Mouse (Mus musculus) MEL (cell line): ENCODE measurements at regions not wholly inside any gene's neighbourhood (a gene's known extent, or its start where the extent isn't known, plus 50 kb on each side); places are given as distances from the start of the nearest gene placed in this dataset.

ENCODE experiments used
- DNase-seq: peaks from one replicate; pipeline ENCODE4 v3.0.0; 2011; ENCODE audit warnings: low read depth, low spot score
- H3K27ac ChIP-seq: 2 replicates; pipeline ENCODE4 v1.5.1; 2012; ENCODE audit warnings: low read depth, mild to moderate bottlenecking, control low read depth, low read length, moderate library complexity; ENCODE audit not compliant: control insufficient read depth
- H3K27me3 ChIP-seq, 2 experiments: fragments of 150-350 bp in 1 of 2; sonication (generic) in 1 of 2; 2 replicates each; pipeline ENCODE4 v1.6.1; 2012; ENCODE audit warnings: low read length in 2 of 2, mild to moderate bottlenecking in 2 of 2, improper control_type of control experiment in 1 of 2, moderate library complexity in 1 of 2; ENCODE audit not compliant: insufficient read depth in 2 of 2, control insufficient read depth in 1 of 2
- H3K36me3 ChIP-seq, 2 experiments: 2 replicates each; pipeline ENCODE4 v1.6.1; 2012 to 2014; ENCODE audit warnings: low read length in 2 of 2, improper control_type of control experiment in 1 of 2, inconsistent platforms in 1 of 2, mild to moderate bottlenecking in 1 of 2; ENCODE audit not compliant: insufficient read depth in 2 of 2, control insufficient read depth in 1 of 2
- H3K4me1 ChIP-seq, 2 experiments: fragments of 150-350 bp in 1 of 2; sonication (generic) in 1 of 2; 2 replicates each; pipeline ENCODE4 v1.6.1; 2012; ENCODE audit warnings: low read length in 2 of 2, improper control_type of control experiment in 1 of 2, mild to moderate bottlenecking in 1 of 2; ENCODE audit not compliant: insufficient read depth in 2 of 2, control insufficient read depth in 1 of 2
- H3K4me3 ChIP-seq, 2 experiments: fragments of 150-350 bp in 1 of 2; sonication (generic) in 1 of 2; 2 replicates each; pipeline ENCODE4 v1.5.1; 2012; ENCODE audit warnings: low read depth in 2 of 2, low read length in 2 of 2, mild to moderate bottlenecking in 2 of 2, moderate library complexity in 2 of 2, control low read depth in 1 of 2, improper control_type of control experiment in 1 of 2; ENCODE audit not compliant: control insufficient read depth in 1 of 2, insufficient read depth in 1 of 2
- H3K79me2 ChIP-seq: 2 replicates; pipeline ENCODE4 v1.6.1; 2012; ENCODE audit warnings: mild to moderate bottlenecking, low read length, moderate library complexity; ENCODE audit not compliant: control insufficient read depth, poor library complexity, insufficient read depth
- H3K9ac ChIP-seq: 2 replicates; pipeline ENCODE4 v1.6.1; 2012; ENCODE audit warnings: low read depth, mild to moderate bottlenecking, control low read depth, low read length, moderate library complexity; ENCODE audit not compliant: control insufficient read depth, poor library complexity, severe bottlenecking
- H3K9me3 ChIP-seq: fragments of 150-350 bp; sonication (generic); replicated peaks from 2 replicates; pipeline ENCODE4 v1.6.1; 2012; ENCODE audit warnings: mild to moderate bottlenecking, low read length, improper control_type of control experiment, moderate library complexity; ENCODE audit not compliant: insufficient read depth
- BHLHE40 ChIP-seq: IDR thresholded peaks from 2 replicates; pipeline ENCODE4 v1.6.1; 2012; ENCODE audit warnings: low read depth, mild to moderate bottlenecking, inconsistent platforms, low read length, improper control_type of control experiment, borderline replicate concordance
- CHD1 ChIP-seq: IDR thresholded peaks from 2 replicates; pipeline ENCODE4 v1.6.1; 2012; ENCODE audit warnings: low read depth, mild to moderate bottlenecking, inconsistent platforms, low read length, improper control_type of control experiment
- CHD2 ChIP-seq: IDR thresholded peaks from 2 replicates; pipeline ENCODE4 v1.6.1; 2011; ENCODE audit warnings: low read length, improper control_type of control experiment
- ELF1 ChIP-seq: IDR thresholded peaks from 2 replicates; pipeline ENCODE4 v1.6.1; 2014; ENCODE audit warnings: low read depth, mild to moderate bottlenecking, inconsistent platforms, low read length, improper control_type of control experiment, moderate library complexity
- GABPA ChIP-seq: IDR thresholded peaks from 2 replicates; pipeline ENCODE4 v1.6.1; 2012; ENCODE audit warnings: low read depth, mild to moderate bottlenecking, inconsistent platforms, low read length, improper control_type of control experiment, moderate library complexity
- GATA1 ChIP-seq: IDR thresholded peaks from 2 replicates; pipeline ENCODE4 v1.6.1; 2011; ENCODE audit warnings: low read depth, low read length, improper control_type of control experiment
- MAFK ChIP-seq: IDR thresholded peaks from 2 replicates; pipeline ENCODE4 v1.6.1; 2011; ENCODE audit warnings: low read depth, mild to moderate bottlenecking, low read length, improper control_type of control experiment, borderline replicate concordance
- MAX ChIP-seq: IDR thresholded peaks from 2 replicates; pipeline ENCODE4 v1.6.1; 2011; ENCODE audit warnings: low read length, improper control_type of control experiment
- MAZ ChIP-seq: IDR thresholded peaks from 2 replicates; pipeline ENCODE4 v1.6.1; 2012; ENCODE audit warnings: low read depth, mild to moderate bottlenecking, inconsistent platforms, low read length, improper control_type of control experiment
- MYC ChIP-seq: IDR thresholded peaks from 2 replicates; pipeline ENCODE4 v1.6.1; 2011; ENCODE audit warnings: low read depth, mild to moderate bottlenecking, low read length, improper control_type of control experiment, moderate library complexity
- NELFE ChIP-seq: IDR thresholded peaks from 2 replicates; pipeline ENCODE4 v1.6.1; 2011; ENCODE audit warnings: low read depth, low read length, improper control_type of control experiment
- POLR2A ChIP-seq, 2 experiments: IDR thresholded peaks; 2 replicates each; pipeline ENCODE4 v1.6.1; 2011 to 2012; ENCODE audit warnings: low read length in 2 of 2, mild to moderate bottlenecking in 2 of 2, control low read depth in 1 of 2, improper control_type of control experiment in 1 of 2, low read depth in 1 of 2, moderate library complexity in 1 of 2; ENCODE audit not compliant: control insufficient read depth in 1 of 2, insufficient read depth in 1 of 2, poor library complexity in 1 of 2
- POLR2AphosphoS5 ChIP-seq: IDR thresholded peaks from 2 replicates; pipeline ENCODE4 v1.6.1; 2012; ENCODE audit warnings: low read depth, borderline replicate concordance, mild to moderate bottlenecking, inconsistent platforms, low read length, moderate library complexity, mixed read lengths
- RCOR1 ChIP-seq: IDR thresholded peaks from 2 replicates; pipeline ENCODE4 v1.6.1; 2012; ENCODE audit warnings: low read depth, mild to moderate bottlenecking, inconsistent platforms, low read length, improper control_type of control experiment
- SIN3A ChIP-seq: IDR thresholded peaks from 2 replicates; pipeline ENCODE4 v1.6.1; 2012; ENCODE audit warnings: low read length, improper control_type of control experiment, inconsistent platforms
- TAL1 ChIP-seq: IDR thresholded peaks from 2 replicates; pipeline ENCODE4 v1.6.1; 2012; ENCODE audit warnings: mild to moderate bottlenecking, inconsistent platforms, low read length, moderate library complexity, mixed read lengths
- TBP ChIP-seq: IDR thresholded peaks from 2 replicates; pipeline ENCODE4 v1.8.0; 2011; ENCODE audit warnings: low read depth, low read length, improper control_type of control experiment
- USF1 ChIP-seq: IDR thresholded peaks from 2 replicates; pipeline ENCODE4 v1.6.1; 2014; ENCODE audit warnings: low read depth, mild to moderate bottlenecking, inconsistent platforms, low read length, improper control_type of control experiment, moderate library complexity
- USF2 ChIP-seq, 2 experiments: IDR thresholded peaks; 2 replicates each; pipeline ENCODE4 v1.6.1; 2011 to 2012; ENCODE audit warnings: improper control_type of control experiment in 2 of 2, low read length in 2 of 2, borderline replicate concordance in 1 of 2, inconsistent platforms in 1 of 2, low read depth in 1 of 2, mild to moderate bottlenecking in 1 of 2; ENCODE audit not compliant: insufficient read depth in 1 of 2
- ZC3H11A ChIP-seq: IDR thresholded peaks from 2 replicates; pipeline ENCODE4 v1.6.1; 2012; ENCODE audit warnings: low read depth, mild to moderate bottlenecking, inconsistent platforms, low read length, improper control_type of control experiment
- ZKSCAN1 ChIP-seq: IDR thresholded peaks from 2 replicates; pipeline ENCODE4 v1.6.1; 2012; ENCODE audit warnings: low read depth, mild to moderate bottlenecking, inconsistent platforms, low read length, improper control_type of control experiment, moderate library complexity
- ZNF384 ChIP-seq: IDR thresholded peaks from 2 replicates; pipeline ENCODE4 v1.6.1; 2012; ENCODE audit warnings: low read depth, mild to moderate bottlenecking, inconsistent platforms, low read length, improper control_type of control experiment

- DNase-seq: no peak
- no peaks in the 10 kb centered on the region for H3K36me3 ChIP-seq
- TF ChIP-seq USF1 (no peak), GATA1 (no peak), MAX (no peak), TBP (no peak), MAFK (no peak), NELFE (no peak), ZNF384 (no peak), TAL1 (no peak), POLR2AphosphoS5 (no peak), ELF1 (no peak), MYC (no peak), RCOR1 (no peak), SIN3A (no peak), ZKSCAN1 (no peak), ZC3H11A (no peak), CHD1 (no peak)
- no peaks in the 10 kb centered on the region for H3K79me2 ChIP-seq
- no peak overlapping the region for H3K4me3 ChIP-seq
- no peaks in the 10 kb centered on the region for H3K27me3 ChIP-seq
- no peaks in the 10 kb centered on the region for H3K4me1 ChIP-seq
- H3K9ac ChIP-seq: no peak overlapping the region
- H3K9me3 ChIP-seq: no peaks in the 10 kb centered on the region
- H3K27ac ChIP-seq: no peak overlapping the region
Observed at GRCm38 (mm10) chr9:79455226-79455625, 263.4 kb downstream of the Col12a1 start.

GRCm38 (mm10) chr9:79479118-79479517 lies 239.5 kb downstream of the Col12a1 start:
- no peaks in the 10 kb centered on the region for H3K9me3 ChIP-seq
- no peaks in the 10 kb centered on the region for H3K79me2 ChIP-seq
- H3K36me3 ChIP-seq: no peaks in the 10 kb centered on the region
- DNase-seq: no peak
- no peaks in the 10 kb centered on the region for H3K27me3 ChIP-seq
- H3K4me1 ChIP-seq: no peaks in the 10 kb centered on the region
- no peak overlapping the region for H3K9ac ChIP-seq
- TF ChIP-seq CHD2: no peak
- no peak for TF ChIP-seq TBP
- no peak for TF ChIP-seq MAZ
- TF ChIP-seq POLR2A (IDR thresholded peaks at IDR 0.05; ENCODE audit: control insufficient read depth in 1 of 2, insufficient read depth in 1 of 2, low read depth in 1 of 2, low read length in 2 of 2, poor library complexity in 1 of 2): no peak
- TF ChIP-seq ZNF384: no peak
- TF ChIP-seq USF2 (IDR thresholded peaks at IDR 0.05; ENCODE audit: borderline replicate concordance in 1 of 2, insufficient read depth in 1 of 2, low read depth in 1 of 2, low read length in 2 of 2): no peak
- TF ChIP-seq BHLHE40: no peak
- no peak for TF ChIP-seq GABPA
- no peak overlapping the region for H3K4me3 ChIP-seq
- H3K27ac ChIP-seq: no peak overlapping the region
